Mouse (Mus musculus): Measurements from ENCODE around the gene Slc39a13. TPM values are rescaled to one million over a fixed set of nuclear protein-coding genes. Genes with fewer than 3 reads are reported as not detected.
A peak's percentile ranks its signal among the peaks of the same experiment; 100 is the strongest.

Slc39a13 gene
- total RNA-seq, 2 experiments from 2014 or later = 25.1 to 29.4 TPM

DNA sequence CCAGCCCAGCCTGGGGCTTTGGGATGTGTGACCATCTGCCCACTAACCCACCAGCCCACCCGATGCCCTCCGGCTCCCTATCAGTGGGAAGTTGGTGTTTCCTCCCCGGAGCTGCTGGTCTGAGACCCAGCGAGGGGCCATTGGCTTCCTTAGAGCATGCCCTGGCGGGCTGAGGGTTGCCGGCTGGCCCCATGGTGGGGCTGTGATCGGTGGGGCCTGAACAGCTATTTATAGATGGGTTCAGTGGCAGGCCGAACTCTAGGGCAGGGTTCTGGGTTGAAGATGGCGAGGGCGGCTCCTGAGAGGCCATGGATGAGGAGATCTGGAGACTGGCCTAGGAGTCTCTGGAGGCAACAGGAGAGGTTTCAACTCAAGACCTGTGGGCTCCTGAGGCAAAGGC, 26.8 kb upstream of the Slc39a13 start:
- intact Hi-C loops (cut with DNase I) = no loop called here
- DNase-seq (ENCODE audit: low spot score in 2 of 2) = no peak

DNA sequence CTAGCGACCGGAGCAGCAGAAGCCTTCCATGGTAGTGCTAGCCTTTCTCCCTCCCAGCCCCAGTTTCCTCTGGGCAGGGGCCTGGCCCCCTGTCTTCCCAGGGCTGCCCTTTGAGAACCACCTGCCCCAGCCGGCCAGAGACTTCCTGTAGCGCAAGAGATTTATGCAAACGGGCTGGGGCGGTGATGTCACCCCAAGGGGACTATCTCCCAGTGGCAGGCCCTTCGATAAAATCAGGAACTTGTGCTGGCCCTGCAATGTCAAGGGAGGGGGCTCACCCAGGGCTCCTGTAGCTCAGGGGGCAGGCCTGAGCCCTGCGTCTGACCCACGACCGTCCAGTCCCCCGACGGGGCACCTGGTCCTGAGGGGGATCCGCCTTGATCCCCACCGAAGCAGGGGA, 26.3 kb upstream of the Slc39a13 start:
- DNase-seq (ENCODE audit: low spot score in 2 of 2) = peak in 1 of 2 experiments; percentile 39
- intact Hi-C loops (cut with DNase I) = no loop called here

- peak; percentile 24 to 74 for DNase-seq (ENCODE audit: low spot score in 2 of 2)
- intact Hi-C loops (cut with DNase I) = no loop called here
These were observed 20.6 kb upstream of the Slc39a13 start for GRCm38 (mm10) chr2:91090827-91091226.

DNA sequence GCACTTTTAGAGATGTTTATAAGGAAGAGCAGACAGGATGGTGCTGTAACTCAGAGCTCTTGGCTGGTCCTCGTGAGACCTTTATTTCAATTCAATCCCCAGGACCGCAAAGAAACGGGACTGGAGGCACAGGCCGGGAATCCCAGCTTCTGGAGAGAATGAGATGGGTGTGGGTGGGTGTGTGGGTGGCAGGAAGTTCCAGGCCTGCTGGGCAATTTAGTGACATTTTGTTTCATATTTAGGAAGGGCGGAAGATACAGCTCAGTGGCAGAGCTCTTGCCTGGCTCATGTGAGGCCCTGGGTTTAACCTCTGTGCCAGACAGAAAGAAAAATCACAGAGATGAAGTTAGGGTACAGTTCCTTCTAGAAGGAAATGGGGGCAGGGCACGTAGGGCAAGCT, 20.0 kb upstream of the Slc39a13 start:
- intact Hi-C loops (cut with DNase I) = no loop called here
- peak in 1 of 2 experiments; percentile 54 for DNase-seq (ENCODE audit: low spot score in 2 of 2)

GRCm38 (mm10) chr2:91088987-91089386, 18.8 kb upstream of the Slc39a13 start:
- intact Hi-C loops (cut with DNase I) = no loop called here
- no peak for DNase-seq (ENCODE audit: low spot score in 2 of 2)

GRCm38 (mm10) chr2:91087453-91087852, 17.2 kb upstream of the Slc39a13 start:
- DNase-seq (ENCODE audit: low spot score in 2 of 2) = no peak
- intact Hi-C loops (cut with DNase I) = no loop called here

DNA sequence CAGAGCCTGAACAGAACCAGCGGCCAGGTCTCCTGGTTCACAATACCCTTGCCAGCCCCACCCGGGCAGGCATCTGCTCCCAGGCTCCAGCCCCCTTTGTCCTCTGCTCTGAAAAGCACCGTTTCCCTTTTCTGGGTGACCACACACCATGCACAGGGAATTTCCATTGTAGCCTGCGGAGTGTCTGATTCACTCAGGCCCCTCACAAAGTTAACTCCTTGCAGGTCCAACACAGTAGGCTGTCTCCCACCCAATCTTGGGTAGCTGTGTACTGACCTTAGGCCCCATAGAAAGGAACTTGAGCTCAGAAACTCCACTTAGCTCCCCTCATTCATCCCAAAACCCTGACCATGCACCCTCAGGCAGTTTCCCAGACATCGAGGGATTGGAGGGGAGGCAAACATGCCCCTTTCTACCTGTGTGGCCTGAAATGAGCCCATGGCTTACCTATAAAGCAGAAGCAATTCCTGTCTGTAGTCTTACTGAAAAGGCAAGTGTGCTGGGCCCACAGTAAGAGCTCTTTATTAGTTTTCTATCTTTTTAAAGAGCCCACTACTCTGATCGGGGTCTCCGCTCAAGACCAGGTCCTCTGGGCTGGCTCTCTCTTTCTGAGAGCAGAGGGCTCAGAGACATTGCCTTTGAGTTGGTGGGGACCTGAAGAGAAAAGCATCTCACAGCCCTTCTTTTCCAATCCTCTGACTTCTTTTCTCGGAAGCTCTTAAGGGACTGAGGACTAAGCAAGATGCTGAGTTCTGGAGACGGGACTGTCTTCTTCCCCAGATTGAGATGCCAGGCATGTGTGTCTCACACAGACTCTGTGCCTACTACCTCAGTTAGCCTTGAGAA, 16.4 kb upstream of the Slc39a13 start:
- intact Hi-C loops (cut with DNase I) = no loop called here
- DNase-seq (ENCODE audit: low spot score in 2 of 2) = no peak

GRCm38 (mm10) chr2:91085494-91086391, 15.5 kb upstream of the Slc39a13 start:
- DNase-seq (ENCODE audit: low spot score in 2 of 2) = no peak
- intact Hi-C loops (cut with DNase I) = no loop called here

GRCm38 (mm10) chr2:91084179-91084820, 14.1 kb upstream of the Slc39a13 start:
- peak in 1 of 2 experiments; percentile 39 for DNase-seq (ENCODE audit: low spot score in 2 of 2)
- intact Hi-C loops (cut with DNase I) = no loop called here

DNA sequence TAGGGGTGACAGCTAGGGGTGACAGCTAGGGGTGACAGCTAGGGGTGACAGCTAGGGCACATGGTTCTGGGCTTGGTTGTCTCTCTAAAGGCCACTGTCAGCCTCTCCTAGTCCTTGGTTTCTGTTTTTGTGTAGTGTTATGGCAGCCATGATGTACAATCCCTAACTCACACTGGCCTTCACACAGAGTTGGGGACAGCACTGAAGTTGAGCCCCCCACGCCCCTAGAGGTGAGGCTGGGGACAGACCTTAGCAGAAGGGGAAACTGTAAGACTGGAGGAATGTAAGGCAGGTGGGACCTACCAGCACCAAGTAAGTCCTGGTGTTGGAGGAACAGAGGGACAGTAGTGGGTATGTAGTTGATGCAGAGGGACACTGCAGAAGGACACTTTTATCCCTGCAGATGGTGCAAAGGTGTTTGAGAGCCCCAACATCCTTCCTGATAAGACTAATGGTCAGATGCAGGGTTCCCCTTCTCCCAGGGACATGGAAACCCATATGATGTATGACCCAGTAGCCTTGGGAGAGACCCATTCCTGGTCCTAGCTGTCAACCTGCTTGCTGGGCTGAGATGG, 13.2 kb upstream of the Slc39a13 start:
- intact Hi-C loops (cut with DNase I) = no loop called here
- DNase-seq (ENCODE audit: low spot score in 2 of 2) = no peak

- intact Hi-C loops (cut with DNase I) = no loop called here
- DNase-seq (ENCODE audit: low spot score in 2 of 2) = no peak
These were observed 12.6 kb upstream of the Slc39a13 start for GRCm38 (mm10) chr2:91082844-91083243.

DNA sequence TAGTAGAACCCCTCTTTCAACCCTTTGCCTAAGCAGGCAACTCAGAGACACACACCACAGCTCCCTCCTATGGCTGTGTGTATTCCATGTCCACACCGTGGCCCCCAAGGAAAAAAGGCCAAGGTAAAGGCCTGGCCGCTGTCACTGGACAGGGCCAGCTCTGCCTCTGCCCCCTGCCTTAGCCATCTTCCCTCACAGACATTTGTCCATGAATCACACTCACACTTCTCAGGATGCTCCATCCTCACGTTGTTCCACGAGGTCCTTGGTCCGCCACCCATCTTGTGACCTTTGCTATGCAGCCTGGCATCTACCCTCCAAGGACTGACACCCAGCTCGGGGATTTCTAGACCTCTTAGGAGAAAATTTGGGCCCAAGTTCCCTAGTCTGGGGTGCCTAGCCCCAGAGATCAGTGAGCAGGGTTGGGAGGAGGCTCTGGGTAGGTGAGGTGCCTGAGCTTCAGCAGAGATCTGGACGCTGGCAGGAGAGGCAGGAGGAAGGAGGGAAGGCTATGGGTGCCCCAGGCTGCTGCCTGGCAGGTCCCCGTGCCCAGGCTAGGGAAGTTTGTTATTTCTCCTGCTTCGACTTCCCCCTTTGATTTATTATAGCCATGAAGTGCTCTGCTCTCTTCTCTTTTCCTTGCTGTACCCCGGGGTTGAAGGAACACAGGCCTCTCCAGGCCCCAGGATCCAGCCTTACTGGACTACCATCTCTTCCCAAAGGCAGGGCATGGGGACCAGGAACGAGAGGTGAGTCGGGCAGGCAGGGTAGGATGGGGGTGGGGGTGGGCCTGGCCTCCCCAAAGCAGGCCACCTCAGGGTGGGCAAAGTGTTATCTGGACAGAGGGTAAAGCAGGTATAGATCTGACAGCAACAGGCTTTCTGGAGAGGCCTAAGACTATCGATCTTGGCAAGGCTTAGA, 11.8 kb upstream of the Slc39a13 start, which contains the start of gene Spi1:
Gene Spi1, plus strand, starts transcription at position 616 of the 921 bp plus-strand sequence.
- intact Hi-C loops (cut with DNase I) = no loop called here
- no peak for DNase-seq (ENCODE audit: low spot score in 2 of 2)

GRCm38 (mm10) chr2:91080784-91081513, 10.7 kb upstream of the Slc39a13 start:
- no peak for DNase-seq (ENCODE audit: low spot score in 2 of 2)
- intact Hi-C loops (cut with DNase I) = no loop called here

- no peak for DNase-seq (ENCODE audit: low spot score in 2 of 2)
- intact Hi-C loops (cut with DNase I) = no loop called here
These were observed 8.8 kb upstream of the Slc39a13 start for GRCm38 (mm10) chr2:91079026-91079384.

GRCm38 (mm10) chr2:91078314-91079025, 8.3 kb upstream of the Slc39a13 start:
- DNase-seq (ENCODE audit: low spot score in 2 of 2) = no peak
- intact Hi-C loops (cut with DNase I) = no loop called here

DNA sequence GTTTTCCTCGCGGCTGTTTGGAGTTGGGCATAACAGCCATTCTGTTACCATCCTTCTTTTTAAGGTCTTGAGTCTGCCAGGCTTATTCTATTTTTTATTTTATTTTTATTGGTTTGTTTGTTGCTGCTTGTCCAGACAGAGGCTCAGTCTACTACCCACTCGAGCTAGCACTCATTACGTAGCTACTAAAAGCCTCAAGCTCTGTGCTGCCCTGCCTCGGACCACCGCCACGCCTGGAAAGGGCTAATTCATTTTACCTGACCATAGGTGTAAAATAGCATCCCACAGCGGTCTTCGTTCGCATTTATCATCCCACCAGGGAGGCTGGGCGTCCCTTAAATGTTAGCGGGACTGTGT, 7.7 kb upstream of the Slc39a13 start:
- no peak for DNase-seq (ENCODE audit: low spot score in 2 of 2)
- intact Hi-C loops (cut with DNase I) = no loop called here

DNA sequence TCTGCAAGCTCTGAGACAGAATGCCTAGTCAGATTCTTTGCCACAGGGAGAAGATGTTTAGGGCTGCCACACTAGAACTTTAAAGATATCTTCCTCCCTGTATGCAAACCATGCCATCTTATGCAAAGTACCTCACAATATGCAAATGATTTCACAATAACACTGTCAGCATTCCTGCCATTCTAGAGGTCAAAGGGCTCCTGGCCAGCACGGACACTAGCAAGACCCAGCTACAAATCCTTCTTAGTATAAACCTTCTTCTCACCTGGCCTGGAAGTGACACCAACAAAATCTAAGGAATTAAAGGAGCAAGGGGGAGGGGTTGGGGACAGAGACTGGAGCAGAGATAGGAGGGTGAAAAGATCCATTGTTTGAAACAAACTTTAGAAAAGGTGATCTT, 1.9 kb upstream of the Slc39a13 start:
- intact Hi-C loops (cut with DNase I) = no loop called here
- DNase-seq (ENCODE audit: low spot score in 2 of 2) = no peak

GRCm38 (mm10) chr2:91071059-91071458, 842 bp upstream of the Slc39a13 start:
- intact Hi-C loops (cut with DNase I) = no loop called here
- no peak for DNase-seq (ENCODE audit: low spot score in 2 of 2)
